Mouse (Mus musculus): ENCODE measurements around the gene Klk1b9. TPM values are rescaled to one million over a fixed set of nuclear protein-coding genes. Genes with fewer than 3 reads are reported as not detected.

The Klk1b9 gene
- not detected in 2 replicates for polyA plus RNA-seq (2021; fragmentation: Nextera tagmentation)
- long read RNA-seq, experiment 1: 0 reads
- long read RNA-seq, experiment 2: 0 reads

GRCm38 (mm10) chr7:43975761-43976160, at the start of gene Klk1b9:
TSS of gene Klk1b9 (plus strand) at chr7:43976061.

GRCm38 (mm10) chr7:43933440-43933839, 42.4 kb upstream of the Klk1b9 start, which contains the start of gene Klk15:
TSS of gene Klk15 (plus strand) at chr7:43933740.

GRCm38 (mm10) chr7:43950364-43950763, 25.5 kb upstream of the Klk1b9 start, which contains the start of gene Klk1b8:
TSS of gene Klk1b8 (plus strand) at chr7:43950664.

GRCm38 (mm10) chr7:43966451-43966850, 9.4 kb upstream of the Klk1b9 start, which contains the start of gene Klk1b1:
TSS of gene Klk1b1 (plus strand) at chr7:43966751.

GRCm38 (mm10) chr7:43995577-43995976, 19.7 kb downstream of the Klk1b9 start, which contains the start of gene Klk1b11:
TSS of gene Klk1b11 (plus strand) at chr7:43995877.

GRCm38 (mm10) chr7:44011868-44012267, 36.0 kb downstream of the Klk1b9 start, which contains the start of gene Klk1b26:
TSS of gene Klk1b26 (plus strand) at chr7:44012168.

Other genes with a start within 250 kb of the Klk1b9 start
- not detected in 2 replicates for gene Klk12, start 207.2 kb upstream of the Klk1b9 start, polyA plus RNA-seq (2021; fragmentation: Nextera tagmentation)
- not detected in 2 replicates for gene Klk11, start 201.5 kb upstream of the Klk1b9 start, polyA plus RNA-seq (2021; fragmentation: Nextera tagmentation)
- 1.1 and 1.4 TPM in 2 replicates for gene Klk10, start 195.0 kb upstream of the Klk1b9 start, polyA plus RNA-seq (2021; fragmentation: Nextera tagmentation)
- 0.13 TPM in 1 of 2 replicates, not detected in the other for gene Klk9, start 184.2 kb upstream of the Klk1b9 start, polyA plus RNA-seq (2021; fragmentation: Nextera tagmentation)
- gene Klk8, start 178.5 kb upstream of the Klk1b9 start, polyA plus RNA-seq (2021; fragmentation: Nextera tagmentation): 45.3 and 58.8 TPM in 2 replicates
- gene Klk7, start 164.8 kb upstream of the Klk1b9 start, polyA plus RNA-seq (2021; fragmentation: Nextera tagmentation): 0.16 and 0.21 TPM in 2 replicates
- 4.4 and 5.0 TPM in 2 replicates for gene Klk6, start 151.6 kb upstream of the Klk1b9 start, polyA plus RNA-seq (2021; fragmentation: Nextera tagmentation)
- 0.15 TPM in 1 of 2 replicates, not detected in the other for gene Klk5, start 134.1 kb upstream of the Klk1b9 start, polyA plus RNA-seq (2021; fragmentation: Nextera tagmentation)
- gene Klk4, start 94.9 kb upstream of the Klk1b9 start, polyA plus RNA-seq (2021; fragmentation: Nextera tagmentation): not detected in 2 replicates
- not detected in 2 replicates for gene Klk15, start 42.3 kb upstream of the Klk1b9 start, polyA plus RNA-seq (2021; fragmentation: Nextera tagmentation)
- not detected in 2 replicates for gene Klk1b8, start 25.4 kb upstream of the Klk1b9 start, polyA plus RNA-seq (2021; fragmentation: Nextera tagmentation)
- not detected in 2 replicates for gene Klk1b1, start 9.3 kb upstream of the Klk1b9 start, polyA plus RNA-seq (2021; fragmentation: Nextera tagmentation)
- gene Klk1b11, start 19.8 kb downstream of the Klk1b9 start, polyA plus RNA-seq (2021; fragmentation: Nextera tagmentation): not detected in 2 replicates
- gene Klk1b26, start 36.1 kb downstream of the Klk1b9 start, polyA plus RNA-seq (2021; fragmentation: Nextera tagmentation): not detected in 2 replicates
- 0.16 and 0.28 TPM in 2 replicates for gene Klk1b27, start 76.2 kb downstream of the Klk1b9 start, polyA plus RNA-seq (2021; fragmentation: Nextera tagmentation)
- gene Klk1b21, start 126.3 kb downstream of the Klk1b9 start, polyA plus RNA-seq (2021; fragmentation: Nextera tagmentation): not detected in 2 replicates
- not detected in 2 replicates for gene Klk1b22, start 136.6 kb downstream of the Klk1b9 start, polyA plus RNA-seq (2021; fragmentation: Nextera tagmentation)
- not detected in 2 replicates for gene Klk1b16, start 160.7 kb downstream of the Klk1b9 start, polyA plus RNA-seq (2021; fragmentation: Nextera tagmentation)
- gene Klk1b24, start 212.2 kb downstream of the Klk1b9 start, polyA plus RNA-seq (2021; fragmentation: Nextera tagmentation): 0.23 TPM in 1 of 2 replicates, not detected in the other
- not detected in 2 replicates for gene Klk1b3, start 222.1 kb downstream of the Klk1b9 start, polyA plus RNA-seq (2021; fragmentation: Nextera tagmentation)
- gene Klk1b4, start 231.4 kb downstream of the Klk1b9 start, polyA plus RNA-seq (2021; fragmentation: Nextera tagmentation): not detected in 2 replicates
- not detected in 2 replicates for gene Klk1b5, start 239.9 kb downstream of the Klk1b9 start, polyA plus RNA-seq (2021; fragmentation: Nextera tagmentation)
- gene Klk1, start 249.3 kb downstream of the Klk1b9 start, polyA plus RNA-seq (2021; fragmentation: Nextera tagmentation): not detected in 2 replicates

Data from layer of hippocampus, adult 6 months (tissue).